Mouse (Mus musculus): ENCODE data around the gene Fgr. TPM values are rescaled to one million over a fixed set of nuclear protein-coding genes. Genes with fewer than 3 reads are reported as not detected.

The Fgr gene
- polyA plus RNA-seq, 1 experiment from 2014 or later = not detected

GRCm38 (mm10) chr4:132977597-132977996 lies 3.7 kb downstream of the Fgr start:
- Histone ChIP-seq H3K4me2 (no peak overlapping the region), H3K9me3 (replicated peaks) (no peaks in the 10 kb centered on the region), H3K4me3 (no peak overlapping the region), H3K27me3 (peaks cover 44% of the 10 kb centered on the region), H3K36me3 (ENCODE audit: poor library complexity, severe bottlenecking) (no peaks in the 10 kb centered on the region), H3K9ac (no peak overlapping the region), H3K27ac (no peak overlapping the region), H3K4me1 (peaks cover 25% of the 10 kb centered on the region)
- 54% methylated on average over 5 of the region's 5 CpGs for WGBS
- ATAC-seq = no peak

- peaks cover 23% of the 10 kb centered on the region for H3K4me1 ChIP-seq
- H3K9me3 ChIP-seq (replicated peaks) = no peaks in the 10 kb centered on the region
- no peak overlapping the region for H3K4me3 ChIP-seq
- peaks cover 31% of the 10 kb centered on the region for H3K27me3 ChIP-seq
- H3K27ac ChIP-seq = no peak overlapping the region
- H3K4me2 ChIP-seq = no peak overlapping the region
- no peak for ATAC-seq
- no peaks in the 10 kb centered on the region for H3K36me3 ChIP-seq (ENCODE audit: poor library complexity, severe bottlenecking)
- WGBS = 68% methylated on average over 2 of the region's 2 CpGs
- no peak overlapping the region for H3K9ac ChIP-seq
These were observed 5.3 kb downstream of the Fgr start for GRCm38 (mm10) chr4:132979186-132979585.

GRCm38 (mm10) chr4:132981621-132982020 lies 7.7 kb downstream of the Fgr start:
- no peak for ATAC-seq
- H3K4me1 ChIP-seq = peaks cover 8% of the 10 kb centered on the region

GRCm38 (mm10) chr4:132982999-132983398 lies 9.1 kb downstream of the Fgr start:
- 81% methylated on average over 6 of the region's 6 CpGs for WGBS
- no peak overlapping the region for H3K4me2 ChIP-seq
- H3K9me3 ChIP-seq (replicated peaks) = no peaks in the 10 kb centered on the region
- no peaks in the 10 kb centered on the region for H3K27me3 ChIP-seq
- no peak overlapping the region for H3K27ac ChIP-seq
- no peak overlapping the region for H3K4me3 ChIP-seq
- ATAC-seq = no peak
- no peak overlapping the region for H3K9ac ChIP-seq
- peaks cover 8% of the 10 kb centered on the region for H3K4me1 ChIP-seq
- no peaks in the 10 kb centered on the region for H3K36me3 ChIP-seq (ENCODE audit: poor library complexity, severe bottlenecking)

More at GRCm38 (mm10) chr4:132981621-132982020, 7.7 kb downstream of the Fgr start:
- Histone ChIP-seq H3K9ac (no peak overlapping the region), H3K4me3 (no peak overlapping the region), H3K27me3 (peaks cover 7% of the 10 kb centered on the region), H3K27ac (no peak overlapping the region), H3K9me3 (replicated peaks) (no peaks in the 10 kb centered on the region), H3K36me3 (ENCODE audit: poor library complexity, severe bottlenecking) (no peaks in the 10 kb centered on the region), H3K4me2 (no peak overlapping the region)
- WGBS = 77% methylated on average over 6 of the region's 6 CpGs

DNA sequence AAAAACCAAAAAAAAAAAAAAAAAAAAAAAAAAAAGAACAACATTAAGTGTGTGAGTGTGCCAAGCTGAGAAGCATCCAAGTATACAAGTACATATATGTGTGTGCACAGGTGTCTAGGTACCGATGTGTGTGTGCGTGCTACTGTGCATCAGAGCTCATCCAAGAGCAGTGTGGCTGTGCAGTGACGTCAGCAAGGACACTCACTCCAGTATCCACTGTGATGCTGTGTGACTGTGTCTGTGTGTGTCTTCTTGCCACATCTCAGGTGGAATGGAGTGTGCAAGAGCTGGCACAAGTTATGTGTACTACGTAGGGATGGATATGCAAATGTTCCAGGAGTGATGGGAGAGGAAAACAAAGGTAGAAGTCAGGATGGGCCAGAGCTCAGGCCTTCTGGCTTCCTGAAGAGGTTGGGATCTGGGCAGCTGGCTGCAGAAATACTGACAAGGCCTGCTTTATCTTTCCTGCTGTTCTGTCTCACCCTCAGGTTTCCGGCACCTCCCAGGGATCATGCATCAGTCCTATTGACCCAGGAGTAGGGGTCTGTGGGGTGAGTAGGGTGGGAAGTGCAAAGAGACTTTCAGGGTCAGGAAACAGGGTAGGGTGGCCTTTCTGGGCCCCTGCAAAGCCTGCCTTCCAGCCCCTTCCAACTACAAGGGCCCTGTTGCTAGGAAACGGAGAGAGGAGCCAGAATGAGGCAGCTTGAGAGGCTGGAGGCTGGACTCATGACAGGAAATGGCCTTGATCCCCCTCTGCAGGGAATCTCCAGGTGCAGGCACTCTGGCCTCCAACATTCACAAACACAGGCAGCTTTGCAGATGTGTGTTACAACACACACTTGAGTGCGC lies 10.0 kb downstream of the Fgr start:
- Histone ChIP-seq H3K36me3 (ENCODE audit: poor library complexity, severe bottlenecking) (no peaks in the 10 kb centered on the region), H3K4me2 (no peak overlapping the region), H3K9me3 (replicated peaks) (no peaks in the 10 kb centered on the region), H3K4me1 (peaks cover 8% of the 10 kb centered on the region), H3K27me3 (no peaks in the 10 kb centered on the region), H3K4me3 (no peak overlapping the region), H3K27ac (peak overlapping the region; percentile 68), H3K9ac (peak overlapping the region; percentile 46)
- 55% methylated on average over 7 of the region's 7 CpGs for WGBS
- ATAC-seq = no peak

DNA sequence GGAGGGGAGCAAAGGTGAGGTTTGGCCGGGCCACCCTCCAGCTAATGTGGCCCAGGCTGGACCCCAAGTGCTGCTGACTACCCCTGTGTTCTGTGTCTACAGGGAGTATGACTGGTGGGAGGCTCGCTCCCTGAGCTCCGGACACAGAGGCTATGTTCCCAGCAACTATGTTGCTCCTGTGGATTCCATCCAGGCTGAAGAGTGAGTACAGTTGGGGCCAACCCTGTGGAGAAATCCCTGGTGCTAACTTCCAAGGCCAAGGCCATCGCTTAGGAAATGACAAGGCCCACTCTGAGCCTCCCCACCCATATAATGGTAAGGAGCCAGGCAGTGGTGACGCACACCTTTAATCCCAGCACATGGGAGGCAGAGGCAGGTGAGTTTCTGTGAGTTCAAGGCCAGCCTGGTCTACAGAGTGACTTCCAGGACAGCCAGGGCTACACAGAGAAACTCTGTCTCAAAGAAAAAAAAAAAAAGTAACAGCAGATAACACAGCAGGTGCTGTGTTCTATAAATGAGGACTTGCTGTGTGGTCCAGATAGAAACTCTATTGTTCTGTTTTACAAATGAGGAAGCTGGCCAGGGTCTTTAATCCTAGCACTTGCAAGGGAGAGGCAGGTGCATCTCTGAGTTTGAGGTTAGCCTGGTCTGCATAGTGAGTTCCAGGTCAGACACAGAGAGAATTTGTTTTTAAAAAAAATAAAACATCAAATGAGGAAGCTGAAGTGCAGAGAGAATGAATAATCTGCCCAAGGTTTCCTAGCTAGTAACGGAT lies 14.9 kb downstream of the Fgr start:
- H3K27ac ChIP-seq = no peak overlapping the region
- no peaks in the 10 kb centered on the region for H3K9me3 ChIP-seq (replicated peaks)
- no peak overlapping the region for H3K4me2 ChIP-seq
- ATAC-seq = no peak
- H3K9ac ChIP-seq = no peak overlapping the region
- H3K4me3 ChIP-seq = no peak overlapping the region
- H3K27me3 ChIP-seq = no peaks in the 10 kb centered on the region
- 85% methylated on average over 6 of the region's 6 CpGs for WGBS
- peaks cover 6% of the 10 kb centered on the region for H3K4me1 ChIP-seq
- no peaks in the 10 kb centered on the region for H3K36me3 ChIP-seq (ENCODE audit: poor library complexity, severe bottlenecking)

GRCm38 (mm10) chr4:132993553-132993952 lies 19.7 kb downstream of the Fgr start:
- H3K27me3 ChIP-seq = no peaks in the 10 kb centered on the region
- WGBS = 63% methylated on average over 4 of the region's 4 CpGs
- H3K4me2 ChIP-seq = no peak overlapping the region
- no peaks in the 10 kb centered on the region for H3K9me3 ChIP-seq (replicated peaks)
- H3K36me3 ChIP-seq (ENCODE audit: poor library complexity, severe bottlenecking) = no peaks in the 10 kb centered on the region
- no peak overlapping the region for H3K4me3 ChIP-seq
- H3K27ac ChIP-seq = no peak overlapping the region
- H3K9ac ChIP-seq = no peak overlapping the region
- ATAC-seq = no peak
- H3K4me1 ChIP-seq = no peaks in the 10 kb centered on the region

- Histone ChIP-seq H3K36me3 (ENCODE audit: poor library complexity, severe bottlenecking) (no peaks in the 10 kb centered on the region), H3K27ac (no peak overlapping the region), H3K9me3 (replicated peaks) (no peaks in the 10 kb centered on the region), H3K4me2 (no peak overlapping the region), H3K9ac (no peak overlapping the region), H3K27me3 (0 out of 2 replicates have a peak, but pooled peaks cover 4% of the 10 kb centered on the region), H3K4me3 (no peak overlapping the region), H3K4me1 (peaks cover 5% of the 10 kb centered on the region)
- no peak for ATAC-seq
- WGBS = 54% methylated on average over 14 of the region's 14 CpGs
These were observed 23.8 kb downstream of the Fgr start for GRCm38 (mm10) chr4:132997469-132998237.

DNA sequence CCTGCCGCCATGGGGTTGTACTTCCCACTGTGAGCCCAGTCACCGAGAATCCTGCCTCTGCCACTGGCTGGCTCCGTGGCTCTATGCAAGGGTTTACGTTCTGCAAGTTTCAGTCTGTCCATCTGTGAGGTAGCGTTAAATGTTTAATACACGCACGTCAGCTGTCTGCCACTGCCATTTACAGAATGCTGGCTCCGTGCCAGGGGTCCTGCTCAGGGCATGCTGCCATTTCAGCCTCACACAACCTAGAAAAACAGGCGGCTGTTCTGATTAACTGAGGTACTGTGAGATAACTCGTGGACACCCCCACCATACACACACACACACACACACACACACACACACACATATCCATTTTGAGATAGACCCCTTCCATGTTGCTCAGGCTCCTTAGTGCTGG lies 29.0 kb downstream of the Fgr start:
- Histone ChIP-seq H3K9ac (peak overlapping the region; percentile 12; the same call in 1 of the 2 replicates), H3K4me1 (peaks cover 17% of the 10 kb centered on the region), H3K27me3 (0 out of 2 replicates have a peak, but pooled peaks cover 4% of the 10 kb centered on the region), H3K27ac (peak overlapping the region; percentile 65), H3K4me2 (peak overlapping the region; percentile 18; the same call in 1 of the 2 replicates), H3K4me3 (no peak overlapping the region), H3K9me3 (replicated peaks) (no peaks in the 10 kb centered on the region), H3K36me3 (ENCODE audit: poor library complexity, severe bottlenecking) (no peaks in the 10 kb centered on the region)
- 15% methylated on average over 10 of the region's 10 CpGs for WGBS
- no peak for ATAC-seq

DNA sequence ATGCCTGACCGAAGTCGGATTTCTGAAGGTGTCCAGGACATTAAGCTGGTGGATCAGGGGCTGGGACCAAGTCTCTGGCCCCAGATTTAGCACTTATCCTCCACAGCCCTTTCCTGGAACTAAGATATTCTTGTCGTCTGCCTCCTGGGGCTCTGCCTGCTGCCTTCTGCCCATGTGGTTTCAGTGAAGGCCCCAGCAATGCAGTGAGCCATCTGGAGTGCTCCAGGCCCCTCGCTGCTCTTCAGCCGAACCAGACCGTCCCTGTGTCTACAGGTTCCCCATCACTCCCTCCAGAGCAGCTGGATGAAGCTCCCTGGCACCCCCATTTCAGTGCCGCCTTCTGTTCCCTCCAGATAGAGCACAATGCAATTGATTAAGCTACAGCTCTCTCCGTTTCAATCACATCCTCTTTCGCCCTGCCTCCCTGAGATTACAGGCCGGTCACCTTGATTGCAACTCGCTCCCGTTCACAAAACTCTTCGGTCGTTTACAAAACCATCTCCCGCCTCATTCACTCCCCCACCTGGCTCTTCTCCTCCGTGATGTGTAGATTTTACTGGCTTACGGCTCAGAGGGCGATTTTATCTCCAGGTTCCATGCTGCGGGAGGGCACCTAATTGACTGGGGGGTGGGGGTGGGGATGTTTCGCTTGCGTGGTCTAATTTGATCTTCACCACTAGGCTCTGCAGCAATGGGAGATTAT lies 29.6 kb downstream of the Fgr start:
- H3K27me3 ChIP-seq = 0 out of 2 replicates have a peak, but pooled peaks cover 4% of the 10 kb centered on the region
- no peaks in the 10 kb centered on the region for H3K36me3 ChIP-seq (ENCODE audit: poor library complexity, severe bottlenecking)
- no peaks in the 10 kb centered on the region for H3K9me3 ChIP-seq (replicated peaks)
- ATAC-seq = peak; percentile 73; the same call in 1 of the 2 replicates
- peak overlapping the region; percentile 18; the same call in 1 of the 2 replicates for H3K4me2 ChIP-seq
- H3K27ac ChIP-seq = peak overlapping the region; percentile 65
- WGBS = 32% methylated on average over 21 of the region's 21 CpGs
- no peak overlapping the region for H3K4me3 ChIP-seq
- peaks cover 17% of the 10 kb centered on the region for H3K4me1 ChIP-seq
- peak overlapping the region; percentile 12; the same call in 1 of the 2 replicates for H3K9ac ChIP-seq

- H3K27ac ChIP-seq = no peak overlapping the region
- H3K27me3 ChIP-seq = peaks cover 14% of the 10 kb centered on the region
- H3K4me3 ChIP-seq = no peak overlapping the region
- H3K36me3 ChIP-seq (ENCODE audit: poor library complexity, severe bottlenecking) = no peaks in the 10 kb centered on the region
- ATAC-seq = peak; percentile 57
- H3K9ac ChIP-seq = no peak overlapping the region
- H3K4me2 ChIP-seq = no peak overlapping the region
- H3K9me3 ChIP-seq (replicated peaks) = no peaks in the 10 kb centered on the region
- 18% methylated on average over 3 of the region's 3 CpGs for WGBS
- H3K4me1 ChIP-seq = peaks cover 20% of the 10 kb centered on the region
These were observed 31.3 kb downstream of the Fgr start for GRCm38 (mm10) chr4:133005233-133005632.

Measured in forebrain, embryonic 13.5 days (tissue).